Mouse (Mus musculus): Measurements from ENCODE around the gene Wfs1. TPM values are rescaled to one million over a fixed set of nuclear protein-coding genes. Genes with fewer than 3 reads are reported as not detected.
"Not testable (repeated sequence)": the region's sequence is repeated elsewhere in the genome, so short reads cannot be mapped to it uniquely, and the experiment has no call there.

Gene Wfs1
- polyA plus RNA-seq, 1 experiment from 2014 or later: 15.9 TPM

GRCm38 (mm10) chr5:37017222-37017621 lies 28.2 kb upstream of the Wfs1 start:
- Histone ChIP-seq H3K9me3 (ENCODE audit: control insufficient read depth, low read length) (no peaks in the 10 kb centered on the region), H3K4me3 (ENCODE audit: low read length) (no peak overlapping the region), H3K4me1 (ENCODE audit: control insufficient read depth, insufficient read depth, low read length) (no peaks in the 10 kb centered on the region), H3K27me3 (replicated peaks; ENCODE audit: control insufficient read depth, insufficient read depth, low read length) (no peaks in the 10 kb centered on the region), H3K9ac (ENCODE audit: low read depth, low read length) (no peak overlapping the region), H3K4me2 (ENCODE audit: low read depth, low read length) (no peak overlapping the region), H3K36me3 (ENCODE audit: control insufficient read depth, insufficient read depth, low read length) (no peaks in the 10 kb centered on the region), H3K27ac (ENCODE audit: low read length) (no peak overlapping the region)
- ATAC-seq: no peak
- 72% methylated on average over 3 of the region's 3 CpGs for WGBS

GRCm38 (mm10) chr5:37015612-37016310 lies 26.8 kb upstream of the Wfs1 start:
- Histone ChIP-seq H3K9ac (ENCODE audit: low read depth, low read length) (no peak overlapping the region), H3K4me3 (ENCODE audit: low read length) (no peak overlapping the region), H3K4me2 (ENCODE audit: low read depth, low read length) (no peak overlapping the region), H3K9me3 (ENCODE audit: control insufficient read depth, low read length) (no peaks in the 10 kb centered on the region), H3K27ac (ENCODE audit: low read length) (no peak overlapping the region), H3K4me1 (ENCODE audit: control insufficient read depth, insufficient read depth, low read length) (no peaks in the 10 kb centered on the region), H3K36me3 (ENCODE audit: control insufficient read depth, insufficient read depth, low read length) (no peaks in the 10 kb centered on the region), H3K27me3 (replicated peaks; ENCODE audit: control insufficient read depth, insufficient read depth, low read length) (no peaks in the 10 kb centered on the region)
- WGBS: 11% methylated on average over 27 of the region's 27 CpGs
- ATAC-seq: no peak

- no peak for ATAC-seq
- H3K9me3 ChIP-seq (ENCODE audit: control insufficient read depth, low read length): 0 out of 2 replicates have a peak, but pooled peaks cover 3% of the 10 kb centered on the region
- H3K36me3 ChIP-seq (ENCODE audit: control insufficient read depth, insufficient read depth, low read length): no peaks in the 10 kb centered on the region
- no peak overlapping the region for H3K27ac ChIP-seq (ENCODE audit: low read length)
- no peak overlapping the region for H3K4me3 ChIP-seq (ENCODE audit: low read length)
- 73% methylated on average over 10 of the region's 10 CpGs for WGBS
- H3K4me1 ChIP-seq (ENCODE audit: control insufficient read depth, insufficient read depth, low read length): no peaks in the 10 kb centered on the region
- no peaks in the 10 kb centered on the region for H3K27me3 ChIP-seq (replicated peaks; ENCODE audit: control insufficient read depth, insufficient read depth, low read length)
- no peak overlapping the region for H3K4me2 ChIP-seq (ENCODE audit: low read depth, low read length)
- no peak overlapping the region for H3K9ac ChIP-seq (ENCODE audit: low read depth, low read length)
These were observed 21.8 kb upstream of the Wfs1 start for GRCm38 (mm10) chr5:37010666-37011317.

- H3K9me3 ChIP-seq (ENCODE audit: control insufficient read depth, low read length); H3K4me1 ChIP-seq (ENCODE audit: control insufficient read depth, insufficient read depth, low read length); H3K4me2 ChIP-seq (ENCODE audit: low read depth, low read length); H3K36me3 ChIP-seq (ENCODE audit: control insufficient read depth, insufficient read depth, low read length); ATAC-seq; H3K4me3 ChIP-seq (ENCODE audit: low read length); H3K27ac ChIP-seq (ENCODE audit: low read length); H3K9ac ChIP-seq (ENCODE audit: low read depth, low read length); H3K27me3 ChIP-seq (replicated peaks; ENCODE audit: control insufficient read depth, insufficient read depth, low read length): not testable (repeated sequence)
- 25% methylated on average over 13 of the region's 13 CpGs for WGBS
These were observed 20.8 kb upstream of the Wfs1 start for GRCm38 (mm10) chr5:37009761-37010160.

GRCm38 (mm10) chr5:37002001-37002400 lies 13.0 kb upstream of the Wfs1 start:
- Histone ChIP-seq H3K4me1 (ENCODE audit: control insufficient read depth, insufficient read depth, low read length) (no peaks in the 10 kb centered on the region), H3K4me3 (ENCODE audit: low read length) (no peak overlapping the region), H3K36me3 (ENCODE audit: control insufficient read depth, insufficient read depth, low read length) (no peaks in the 10 kb centered on the region), H3K4me2 (ENCODE audit: low read depth, low read length) (no peak overlapping the region), H3K27ac (ENCODE audit: low read length) (no peak overlapping the region), H3K9ac (ENCODE audit: low read depth, low read length) (no peak overlapping the region), H3K27me3 (replicated peaks; ENCODE audit: control insufficient read depth, insufficient read depth, low read length) (0 out of 2 replicates have a peak, but pooled peaks cover 2% of the 10 kb centered on the region), H3K9me3 (ENCODE audit: control insufficient read depth, low read length) (no peaks in the 10 kb centered on the region)
- no peak for ATAC-seq
- 53% methylated on average over 2 of the region's 2 CpGs for WGBS

GRCm38 (mm10) chr5:37001002-37001401 lies 12.0 kb upstream of the Wfs1 start:
- H3K27me3 ChIP-seq (replicated peaks; ENCODE audit: control insufficient read depth, insufficient read depth, low read length): 0 out of 2 replicates have a peak, but pooled peaks cover 2% of the 10 kb centered on the region
- H3K4me1 ChIP-seq (ENCODE audit: control insufficient read depth, insufficient read depth, low read length): no peaks in the 10 kb centered on the region
- no peak for ATAC-seq
- H3K27ac ChIP-seq (ENCODE audit: low read length): no peak overlapping the region
- no peaks in the 10 kb centered on the region for H3K9me3 ChIP-seq (ENCODE audit: control insufficient read depth, low read length)
- H3K4me3 ChIP-seq (ENCODE audit: low read length): no peak overlapping the region
- H3K9ac ChIP-seq (ENCODE audit: low read depth, low read length): no peak overlapping the region
- no peak overlapping the region for H3K4me2 ChIP-seq (ENCODE audit: low read depth, low read length)
- WGBS: 84% methylated on average over 9 of the region's 9 CpGs
- H3K36me3 ChIP-seq (ENCODE audit: control insufficient read depth, insufficient read depth, low read length): no peaks in the 10 kb centered on the region

- Histone ChIP-seq H3K9me3 (ENCODE audit: control insufficient read depth, low read length) (no peaks in the 10 kb centered on the region), H3K4me1 (ENCODE audit: control insufficient read depth, insufficient read depth, low read length) (no peaks in the 10 kb centered on the region), H3K4me3 (ENCODE audit: low read length) (no peak overlapping the region), H3K27ac (ENCODE audit: low read length) (no peak overlapping the region), H3K4me2 (ENCODE audit: low read depth, low read length) (no peak overlapping the region), H3K36me3 (ENCODE audit: control insufficient read depth, insufficient read depth, low read length) (no peaks in the 10 kb centered on the region), H3K9ac (ENCODE audit: low read depth, low read length) (no peak overlapping the region), H3K27me3 (replicated peaks; ENCODE audit: control insufficient read depth, insufficient read depth, low read length) (peaks cover 4% of the 10 kb centered on the region; the same call in 1 of the 2 replicates)
- 45% methylated on average over 5 of the region's 5 CpGs for WGBS
- no peak for ATAC-seq
These were observed 9.0 kb upstream of the Wfs1 start for GRCm38 (mm10) chr5:36997996-36998395.

- H3K4me2 ChIP-seq (ENCODE audit: low read depth, low read length): no peak overlapping the region
- H3K9me3 ChIP-seq (ENCODE audit: control insufficient read depth, low read length): no peaks in the 10 kb centered on the region
- no peak for ATAC-seq
- H3K9ac ChIP-seq (ENCODE audit: low read depth, low read length): no peak overlapping the region
- H3K4me1 ChIP-seq (ENCODE audit: control insufficient read depth, insufficient read depth, low read length): no peaks in the 10 kb centered on the region
- no peak overlapping the region for H3K4me3 ChIP-seq (ENCODE audit: low read length)
- H3K36me3 ChIP-seq (ENCODE audit: control insufficient read depth, insufficient read depth, low read length): no peaks in the 10 kb centered on the region
- 85% methylated on average over 14 of the region's 14 CpGs for WGBS
- no peak overlapping the region for H3K27ac ChIP-seq (ENCODE audit: low read length)
- peaks cover 4% of the 10 kb centered on the region; the same call in 1 of the 2 replicates for H3K27me3 ChIP-seq (replicated peaks; ENCODE audit: control insufficient read depth, insufficient read depth, low read length)
These were observed 7.4 kb upstream of the Wfs1 start for GRCm38 (mm10) chr5:36996410-36996809.

- Histone ChIP-seq H3K9me3 (ENCODE audit: control insufficient read depth, low read length) (no peaks in the 10 kb centered on the region), H3K9ac (ENCODE audit: low read depth, low read length) (no peak overlapping the region), H3K27ac (ENCODE audit: low read length) (no peak overlapping the region), H3K4me3 (ENCODE audit: low read length) (no peak overlapping the region), H3K4me1 (ENCODE audit: control insufficient read depth, insufficient read depth, low read length) (0 out of 2 replicates have a peak, but pooled peaks cover 8% of the 10 kb centered on the region), H3K27me3 (replicated peaks; ENCODE audit: control insufficient read depth, insufficient read depth, low read length) (peaks cover 2% of the 10 kb centered on the region; the same call in 1 of the 2 replicates), H3K4me2 (ENCODE audit: low read depth, low read length) (no peak overlapping the region), H3K36me3 (ENCODE audit: control insufficient read depth, insufficient read depth, low read length) (no peaks in the 10 kb centered on the region)
- ATAC-seq: no peak
- 85% methylated on average over 3 of the region's 3 CpGs for WGBS
These were observed 1.8 kb upstream of the Wfs1 start for GRCm38 (mm10) chr5:36990631-36991350.
